Mouse (Mus musculus) kidney, adult 9 months (tissue): ENCODE results near the gene Gm20388.

Source experiments
- DNase-seq: peaks from one replicate; pipeline ENCODE4 v3.0.0; 2022

The Gm20388 gene

GRCm38 (mm10) chr8:123682073-123682761 is 3771.6 kb downstream of the Gm20388 start:
- peak; percentile 24 for DNase-seq

DNA sequence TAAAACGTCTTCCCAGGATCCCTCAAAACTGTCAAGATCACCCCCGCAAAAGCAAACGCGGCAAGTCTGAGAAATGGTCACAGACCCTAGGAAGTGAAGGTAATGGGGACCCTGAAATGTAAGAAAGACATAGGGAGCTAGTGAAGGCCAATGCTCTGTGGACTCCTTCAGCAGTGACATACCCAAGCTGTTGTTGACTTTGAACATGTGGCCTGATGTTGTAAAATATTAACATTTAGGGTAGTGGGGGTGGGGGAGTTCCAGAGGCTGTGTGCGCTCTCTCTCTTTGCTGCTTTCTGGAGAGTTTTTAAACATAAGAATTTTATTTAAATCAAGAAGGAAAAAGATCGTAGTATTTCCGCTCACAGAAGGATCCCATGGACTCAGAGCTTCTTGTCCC is 3772.7 kb downstream of the Gm20388 start:
- DNase-seq, result peak; percentile 49

DNA sequence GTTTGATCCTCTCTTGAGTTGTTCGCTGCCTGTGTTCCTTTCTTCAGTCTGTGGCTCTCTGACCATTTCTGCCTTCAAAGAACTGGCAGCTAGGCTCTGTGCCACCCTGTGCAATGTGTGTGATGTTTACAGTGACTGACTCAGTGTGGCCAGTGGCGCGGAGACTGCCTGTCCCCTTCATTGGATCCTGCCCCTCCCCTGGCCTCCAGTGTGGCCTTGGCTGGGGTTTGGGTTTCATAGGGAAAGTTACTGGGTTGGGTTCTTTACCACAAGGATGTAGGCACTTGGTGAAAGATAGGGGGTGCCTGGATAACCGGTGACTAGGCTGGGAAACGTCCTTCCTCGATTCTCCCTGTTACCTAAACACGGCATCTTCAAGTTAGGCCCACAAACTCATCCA is 3774.2 kb downstream of the Gm20388 start:
- DNase-seq, result no peak

GRCm38 (mm10) chr8:123685477-123685876 is 3774.8 kb downstream of the Gm20388 start:
- no peak for DNase-seq

DNA sequence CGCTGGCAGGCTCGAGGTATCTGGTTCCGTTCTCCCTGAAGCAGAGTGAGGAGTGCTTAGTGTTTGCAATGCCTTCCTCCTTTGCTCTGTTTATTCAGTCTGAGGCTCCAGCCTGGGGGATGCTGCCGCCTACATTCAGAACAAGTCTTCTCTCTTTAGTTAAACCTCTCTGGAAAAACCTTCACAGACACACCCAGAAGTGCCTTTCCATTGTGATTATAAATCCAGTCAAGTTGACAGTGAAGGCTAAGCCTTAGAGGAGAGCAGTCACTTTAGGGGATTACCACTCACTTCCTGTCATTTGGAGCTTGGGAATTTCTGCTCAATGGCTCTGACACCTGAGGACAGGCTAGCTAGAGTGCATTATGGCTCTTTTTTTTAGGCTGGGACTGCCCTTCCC is 3777.2 kb downstream of the Gm20388 start:
- DNase-seq, result no peak

- no peak for DNase-seq
Measured at GRCm38 (mm10) chr8:123692165-123692962, 3781.7 kb downstream of the Gm20388 start.

- no peak for DNase-seq
Measured at GRCm38 (mm10) chr8:123696167-123696566, 3785.5 kb downstream of the Gm20388 start.

DNA sequence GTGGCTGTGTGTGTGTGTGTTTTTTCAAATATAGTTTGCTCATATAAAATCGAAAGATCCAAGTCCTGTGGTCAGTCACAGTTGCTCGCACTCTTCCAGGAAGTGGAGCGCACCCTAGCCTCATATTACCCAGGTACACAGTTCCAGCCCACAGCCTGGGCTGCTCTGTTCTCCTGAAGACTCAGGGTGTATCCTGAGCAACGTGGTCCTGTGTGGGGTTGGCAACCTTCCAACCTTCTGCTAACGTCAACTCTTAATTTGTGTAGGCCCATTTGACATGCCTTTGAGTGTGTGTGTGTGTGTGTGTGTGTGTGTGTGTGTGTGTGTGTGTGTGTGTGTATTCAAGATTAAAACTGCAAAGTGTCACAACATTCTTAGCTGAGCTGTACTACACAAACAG is 3786.7 kb downstream of the Gm20388 start:
- DNase-seq, result no peak

- no peak for DNase-seq
Measured at GRCm38 (mm10) chr8:123700399-123701070, 3789.9 kb downstream of the Gm20388 start.

- DNase-seq, result no peak
Measured at GRCm38 (mm10) chr8:123701952-123702587, 3791.4 kb downstream of the Gm20388 start.

- peak; percentile 22 for DNase-seq
Measured at GRCm38 (mm10) chr8:123705376-123705775, 3794.7 kb downstream of the Gm20388 start.

- DNase-seq, result no peak
Measured at GRCm38 (mm10) chr8:123707137-123707536, 3796.5 kb downstream of the Gm20388 start.

GRCm38 (mm10) chr8:123708729-123709128 is 3798.1 kb downstream of the Gm20388 start:
- no peak for DNase-seq

DNA sequence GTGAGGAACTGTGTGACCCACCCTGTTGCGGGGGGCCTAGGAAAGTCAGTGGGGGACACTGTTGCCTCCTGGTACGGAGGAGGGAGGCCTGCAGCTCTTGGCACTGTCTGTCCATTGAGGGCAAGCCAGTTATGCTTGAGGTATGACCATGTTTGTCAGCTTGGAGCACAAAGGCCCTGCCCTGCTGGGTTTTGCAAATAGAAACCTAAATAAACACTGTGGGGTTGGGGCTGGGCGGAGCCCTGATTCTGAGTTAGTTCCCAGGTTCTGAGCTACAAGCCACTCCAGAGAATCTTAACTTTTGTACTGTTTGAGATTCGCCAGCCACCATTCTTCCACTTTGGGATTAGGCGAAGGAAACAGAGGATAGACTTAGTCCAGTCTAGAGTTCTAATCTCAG is 3799.7 kb downstream of the Gm20388 start:
- no peak for DNase-seq

- DNase-seq, result no peak
Measured at GRCm38 (mm10) chr8:123714451-123714850, 3803.8 kb downstream of the Gm20388 start.

DNA sequence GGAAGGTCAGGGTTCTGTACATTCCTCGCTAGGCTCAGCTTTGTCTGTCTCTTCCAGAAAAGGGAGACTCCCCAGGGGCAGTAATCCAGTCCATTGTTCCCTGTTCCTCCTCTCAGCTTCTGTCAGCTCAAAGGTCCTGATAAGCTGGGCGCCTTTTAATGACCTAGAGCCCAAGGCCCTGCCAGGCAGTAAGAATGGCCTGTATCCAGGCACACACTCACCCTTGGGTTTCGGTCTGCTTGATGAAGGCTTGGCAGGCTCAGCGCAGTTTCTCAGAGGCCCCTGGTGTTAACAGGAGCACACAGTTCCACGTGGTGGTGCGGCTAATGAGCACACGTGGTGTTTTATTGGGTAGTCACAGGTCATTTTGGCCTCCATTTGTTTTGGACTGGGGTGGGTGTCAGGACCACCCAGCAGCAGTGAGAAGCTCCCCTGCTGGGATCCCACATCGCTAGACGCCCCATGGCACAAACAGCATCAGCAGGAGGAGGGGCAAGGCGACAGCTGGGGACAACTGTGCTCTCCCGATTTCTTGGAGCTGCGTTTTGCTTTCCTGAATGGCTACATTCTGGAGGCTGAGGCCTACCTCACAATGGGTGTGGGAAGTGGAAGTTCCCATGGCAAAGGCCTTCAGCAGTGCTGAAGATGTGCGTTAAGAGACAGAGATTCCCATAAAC is 3805.4 kb downstream of the Gm20388 start:
- DNase-seq, result no peak

- DNase-seq, result no peak
Measured at GRCm38 (mm10) chr8:123717104-123717503, 3806.5 kb downstream of the Gm20388 start.

DNA sequence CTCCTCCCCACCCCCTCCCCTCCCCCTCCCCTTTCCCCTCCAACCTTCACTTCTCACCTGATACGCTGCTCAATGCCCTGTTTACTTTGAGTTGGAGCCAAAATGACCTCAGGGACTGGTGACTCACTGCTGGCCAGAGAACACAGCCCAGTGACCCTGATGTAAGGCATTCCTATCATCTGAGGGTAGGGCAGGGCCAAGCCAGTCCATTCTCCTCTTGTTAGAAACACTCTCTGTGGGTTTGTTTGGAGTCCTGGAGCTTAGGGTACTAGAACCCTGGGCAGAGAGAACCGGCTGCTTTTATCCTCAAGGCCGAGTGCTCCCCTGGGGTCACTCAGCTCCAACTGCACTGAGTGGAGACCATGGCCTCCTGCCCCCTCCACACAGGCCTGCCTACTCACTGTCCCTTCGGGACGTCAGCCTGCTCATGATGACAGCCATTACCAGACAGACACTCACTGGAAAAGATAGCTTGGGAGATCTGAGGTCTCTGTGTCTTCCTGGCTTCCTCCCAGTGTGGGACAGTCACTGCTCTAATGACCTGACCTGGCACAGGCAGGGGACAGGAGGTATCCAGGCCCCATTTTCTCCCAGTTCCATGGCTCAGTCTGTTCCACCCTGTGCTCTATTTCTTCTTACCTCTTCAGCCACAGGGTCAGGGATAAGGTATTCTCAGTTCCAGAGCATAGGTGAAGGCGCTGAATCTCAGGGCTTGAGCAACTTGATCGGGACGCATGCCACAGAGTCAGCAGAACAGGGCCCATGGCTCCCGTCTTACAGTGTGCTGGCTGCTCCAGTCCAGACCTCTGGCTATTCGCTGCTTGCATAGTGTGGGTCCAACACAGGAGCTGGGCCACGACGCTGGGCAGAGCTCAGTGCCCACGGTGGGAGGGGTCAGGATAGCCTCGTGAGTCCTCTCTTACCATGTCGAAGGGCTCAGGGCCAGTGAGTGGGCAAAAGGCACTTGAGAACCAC is 3807.2 kb downstream of the Gm20388 start:
- DNase-seq, result peak; percentile 63

DNA sequence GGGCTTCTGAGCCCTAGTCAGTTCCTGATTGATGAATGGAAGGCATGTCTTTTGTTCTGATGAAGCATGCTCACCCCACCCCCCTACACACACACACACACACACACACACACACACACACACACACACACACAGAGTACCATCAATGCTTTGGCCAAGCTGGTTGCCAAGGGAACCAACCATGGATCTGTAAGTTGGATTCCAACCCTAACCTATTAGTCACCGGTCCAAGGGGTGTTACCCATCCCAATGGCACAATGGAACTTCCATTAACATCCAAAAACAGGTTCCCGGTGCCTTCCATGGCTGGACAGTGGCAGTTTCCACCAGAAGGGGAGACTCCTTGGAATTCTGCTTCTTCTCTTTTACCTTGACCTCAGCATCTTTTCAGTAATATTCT is 3808.1 kb downstream of the Gm20388 start:
- no peak for DNase-seq

DNA sequence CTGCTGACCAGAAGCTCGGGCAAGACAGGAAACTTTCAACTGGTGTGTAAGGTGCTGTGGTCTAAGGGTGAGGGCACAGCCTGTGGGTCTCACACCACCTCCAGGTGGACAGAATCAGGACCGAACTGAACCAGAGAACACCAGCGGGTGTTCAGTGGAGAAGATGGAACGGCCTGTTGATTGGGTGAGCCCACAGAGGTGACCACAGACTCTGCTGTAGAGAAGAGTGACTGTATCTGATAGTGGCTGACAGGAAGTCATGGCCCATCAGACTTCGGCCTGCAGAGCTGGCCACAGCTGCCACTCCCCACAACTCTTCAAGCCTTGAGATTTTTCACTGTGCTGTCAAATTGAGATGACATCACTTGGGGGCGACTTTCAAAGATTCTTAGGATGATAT is 3808.6 kb downstream of the Gm20388 start:
- no peak for DNase-seq

DNA sequence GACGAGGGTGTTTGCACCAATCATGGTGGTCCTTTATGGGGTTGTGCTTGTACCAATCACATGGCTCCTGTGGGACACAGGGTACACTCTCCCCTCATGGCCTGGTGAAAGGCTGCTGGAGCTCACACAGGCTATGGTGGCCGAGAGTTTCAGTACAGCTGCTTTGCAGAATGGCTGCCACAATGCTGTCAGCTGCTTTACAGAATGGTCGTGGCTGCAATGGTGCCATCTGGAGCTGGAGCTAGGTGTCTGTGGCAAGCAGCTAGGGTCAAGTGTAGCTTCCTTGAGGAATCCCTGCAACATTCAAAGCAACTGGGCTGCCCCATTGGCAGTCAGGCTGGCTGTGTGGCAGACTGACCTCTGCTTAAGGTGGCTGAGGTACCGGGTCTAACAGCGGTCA is 3809.2 kb downstream of the Gm20388 start:
- no peak for DNase-seq
